Mouse (Mus musculus): ENCODE measurements around the gene Sfxn3. TPM values are rescaled to one million over a fixed set of nuclear protein-coding genes. Genes with fewer than 3 reads are reported as not detected.

Sfxn3 gene
- 28.4 and 29.0 TPM in 2 replicates for polyA plus RNA-seq (2015; fragmentation: Nextera tagmentation; extraction: Ambion mirVana)

GRCm38 (mm10) chr19:45047417-45047934, at the start of gene Sfxn3:
TSS of gene Sfxn3 (plus strand) at chr19:45047503.
- peak within 1 kb of the TSS; percentile 64 for H3K9ac ChIP-seq (ENCODE audit: low read depth, low read length)
- no peaks in the 10 kb centered on the region for H3K9me3 ChIP-seq (replicated peaks; ENCODE audit: low read length)
- peaks cover 14% of the 10 kb centered on the region; the same call in 1 of the 2 replicates for H3K36me3 ChIP-seq (ENCODE audit: insufficient read depth, low read length)
- H3K4me2 ChIP-seq (ENCODE audit: low read length): peak within 1 kb of the TSS; percentile 91
- peaks cover 14% of the 10 kb centered on the region for H3K4me1 ChIP-seq (replicated peaks; ENCODE audit: insufficient read depth, low read length)
- peak; percentile 77 for ATAC-seq (replicated peaks; ENCODE audit: low FRiP score, low read depth)
- 0 out of 2 replicates have a peak, but pooled peaks cover 4% of the 10 kb centered on the region for H3K27me3 ChIP-seq (ENCODE audit: insufficient read depth, low read length)
- peak; percentile 70 for TF ChIP-seq CTCF (IDR thresholded peaks at IDR 0.05; ENCODE audit: low read depth)
- H3K4me3 ChIP-seq (replicated peaks; ENCODE audit: low read depth, low read length): peak within 1 kb of the TSS; percentile 52
- WGBS: under 1% methylated on average over 26 of the region's 26 CpGs
- peak within 1 kb of the TSS; percentile 93 for H3K27ac ChIP-seq
- DNase-seq (ENCODE audit: low spot score): peak; percentile 95

- Histone ChIP-seq H3K9me3 (replicated peaks; ENCODE audit: low read length) (no peaks in the 10 kb centered on the region), H3K36me3 (ENCODE audit: insufficient read depth, low read length) (peaks cover 18% of the 10 kb centered on the region; the same call in 1 of the 2 replicates), H3K4me2 (ENCODE audit: low read length) (no peak overlapping the region), H3K4me3 (replicated peaks; ENCODE audit: low read depth, low read length) (no peak overlapping the region), H3K27me3 (ENCODE audit: insufficient read depth, low read length) (no peaks in the 10 kb centered on the region), H3K4me1 (replicated peaks; ENCODE audit: insufficient read depth, low read length) (no peaks in the 10 kb centered on the region), H3K27ac (no peak overlapping the region), H3K9ac (ENCODE audit: low read depth, low read length) (no peak overlapping the region)
- WGBS: 89% methylated on average over 11 of the region's 11 CpGs
- TF ChIP-seq CTCF (IDR thresholded peaks at IDR 0.05; ENCODE audit: low read depth): no peak
- ATAC-seq (replicated peaks; ENCODE audit: low FRiP score, low read depth): no peak
- DNase-seq (ENCODE audit: low spot score): no peak
Observed at GRCm38 (mm10) chr19:44997786-44998185, 49.5 kb upstream of the Sfxn3 start.

- H3K4me2 ChIP-seq (ENCODE audit: low read length): no peak overlapping the region
- no peaks in the 10 kb centered on the region for H3K4me1 ChIP-seq (replicated peaks; ENCODE audit: insufficient read depth, low read length)
- H3K27me3 ChIP-seq (ENCODE audit: insufficient read depth, low read length): no peaks in the 10 kb centered on the region
- H3K4me3 ChIP-seq (replicated peaks; ENCODE audit: low read depth, low read length): no peak overlapping the region
- H3K9ac ChIP-seq (ENCODE audit: low read depth, low read length): no peak overlapping the region
- TF ChIP-seq CTCF (IDR thresholded peaks at IDR 0.05; ENCODE audit: low read depth): no peak
- H3K27ac ChIP-seq: no peak overlapping the region
- WGBS: 89% methylated on average over 8 of the region's 8 CpGs
- ATAC-seq (replicated peaks; ENCODE audit: low FRiP score, low read depth) (no peak), DNase-seq (ENCODE audit: low spot score) (no peak)
- H3K9me3 ChIP-seq (replicated peaks; ENCODE audit: low read length): no peaks in the 10 kb centered on the region
- peaks cover 23% of the 10 kb centered on the region; the same call in 1 of the 2 replicates for H3K36me3 ChIP-seq (ENCODE audit: insufficient read depth, low read length)
Observed at GRCm38 (mm10) chr19:44999647-45000046, 47.7 kb upstream of the Sfxn3 start.

GRCm38 (mm10) chr19:45002301-45002700, 45.0 kb upstream of the Sfxn3 start:
- peaks cover 6% of the 10 kb centered on the region for H3K4me1 ChIP-seq (replicated peaks; ENCODE audit: insufficient read depth, low read length)
- no peak overlapping the region for H3K9ac ChIP-seq (ENCODE audit: low read depth, low read length)
- no peak overlapping the region for H3K4me3 ChIP-seq (replicated peaks; ENCODE audit: low read depth, low read length)
- peaks cover 23% of the 10 kb centered on the region; the same call in 1 of the 2 replicates for H3K36me3 ChIP-seq (ENCODE audit: insufficient read depth, low read length)
- ATAC-seq (replicated peaks; ENCODE audit: low FRiP score, low read depth): no peak
- peak; percentile 38; the same call in 1 of the 2 replicates for TF ChIP-seq CTCF (IDR thresholded peaks at IDR 0.05; ENCODE audit: low read depth)
- no peak overlapping the region for H3K27ac ChIP-seq
- 69% methylated on average over 3 of the region's 3 CpGs for WGBS
- H3K9me3 ChIP-seq (replicated peaks; ENCODE audit: low read length): no peaks in the 10 kb centered on the region
- no peak overlapping the region for H3K4me2 ChIP-seq (ENCODE audit: low read length)
- H3K27me3 ChIP-seq (ENCODE audit: insufficient read depth, low read length): no peaks in the 10 kb centered on the region
- no peak for DNase-seq (ENCODE audit: low spot score)

GRCm38 (mm10) chr19:45003740-45004516, 43.4 kb upstream of the Sfxn3 start:
- no peak for ATAC-seq (replicated peaks; ENCODE audit: low FRiP score, low read depth)
- H3K36me3 ChIP-seq (ENCODE audit: insufficient read depth, low read length): peaks cover 21% of the 10 kb centered on the region; the same call in 1 of the 2 replicates
- no peak overlapping the region for H3K4me3 ChIP-seq (replicated peaks; ENCODE audit: low read depth, low read length)
- H3K27ac ChIP-seq: no peak overlapping the region
- H3K4me2 ChIP-seq (ENCODE audit: low read length): no peak overlapping the region
- no peak for TF ChIP-seq CTCF (IDR thresholded peaks at IDR 0.05; ENCODE audit: low read depth)
- DNase-seq (ENCODE audit: low spot score): no peak
- no peaks in the 10 kb centered on the region for H3K9me3 ChIP-seq (replicated peaks; ENCODE audit: low read length)
- WGBS: 86% methylated on average over 7 of the region's 7 CpGs
- H3K27me3 ChIP-seq (ENCODE audit: insufficient read depth, low read length): no peaks in the 10 kb centered on the region
- peaks cover 9% of the 10 kb centered on the region for H3K4me1 ChIP-seq (replicated peaks; ENCODE audit: insufficient read depth, low read length)
- no peak overlapping the region for H3K9ac ChIP-seq (ENCODE audit: low read depth, low read length)

GRCm38 (mm10) chr19:45005444-45005843, 41.9 kb upstream of the Sfxn3 start, which contains the start of gene Twnk:
TSS of gene Twnk (plus strand) at chr19:45005663.
- ATAC-seq (replicated peaks; ENCODE audit: low FRiP score, low read depth) (peak; percentile 12; the same call in 1 of the 2 replicates), DNase-seq (ENCODE audit: low spot score) (peak; percentile 67)
- TF ChIP-seq CTCF (IDR thresholded peaks at IDR 0.05; ENCODE audit: low read depth): no peak
- Histone ChIP-seq H3K36me3 (ENCODE audit: insufficient read depth, low read length) (peaks cover 24% of the 10 kb centered on the region; the same call in 1 of the 2 replicates), H3K4me2 (ENCODE audit: low read length) (peak within 1 kb of the TSS; percentile 68), H3K4me1 (replicated peaks; ENCODE audit: insufficient read depth, low read length) (peaks cover 9% of the 10 kb centered on the region), H3K9ac (ENCODE audit: low read depth, low read length) (peak within 1 kb of the TSS; percentile 85), H3K27me3 (ENCODE audit: insufficient read depth, low read length) (no peaks in the 10 kb centered on the region), H3K4me3 (replicated peaks; ENCODE audit: low read depth, low read length) (peak within 1 kb of the TSS; percentile 89), H3K9me3 (replicated peaks; ENCODE audit: low read length) (no peaks in the 10 kb centered on the region), H3K27ac (peak within 1 kb of the TSS; percentile 81)
- WGBS: 10% methylated on average over 16 of the region's 16 CpGs

Data from kidney, postnatal 0 days (tissue).